Mouse (Mus musculus): ENCODE data around the gene Rplp1. TPM values are rescaled to one million over a fixed set of nuclear protein-coding genes. Genes with fewer than 3 reads are reported as not detected.
A peak's percentile ranks its signal among the peaks of the same experiment; 100 is the strongest.

Gene Rplp1
- total and polyA plus RNA-seq, 2 experiments from 2014 or later, result 891 to 5,254 TPM

- Histone ChIP-seq H3K4me2 (ENCODE audit: low read depth, low read length) (no peak overlapping the region), H3K27me3 (ENCODE audit: control insufficient read depth, insufficient read depth, low read length) (peaks cover 16% of the 10 kb centered on the region; the same call in 1 of the 2 replicates), H3K27ac (ENCODE audit: low read depth) (no peak overlapping the region), H3K9ac (replicated peaks; ENCODE audit: low read depth, low read length) (no peak overlapping the region), H3K4me3 (ENCODE audit: low read depth, low read length) (no peak overlapping the region), H3K9me3 (replicated peaks; ENCODE audit: control insufficient read depth, low read length) (no peaks in the 10 kb centered on the region), H3K36me3 (replicated peaks; ENCODE audit: control insufficient read depth, insufficient read depth, low read length) (peaks cover 6% of the 10 kb centered on the region), H3K4me1 (ENCODE audit: control insufficient read depth, insufficient read depth) (no peaks in the 10 kb centered on the region; the same call in 1 of the 2 replicates)
- ATAC-seq (ENCODE audit: insufficient read depth, low read depth) (no peak), DNase-seq (ENCODE audit: low spot score) (no peak)
- 61% methylated on average over 10 of the region's 10 CpGs for WGBS
- TF ChIP-seq CTCF (IDR thresholded peaks at IDR 0.05; ENCODE audit: low read depth), result peak; percentile 54
- TF ChIP-seq EP300 (IDR thresholded peaks at IDR 0.05; ENCODE audit: low read depth), result no peak
Observed at GRCm38 (mm10) chr9:61906912-61907311, 7.4 kb downstream of the Rplp1 start.

- Histone ChIP-seq H3K27me3 (ENCODE audit: control insufficient read depth, insufficient read depth, low read length) (peaks cover 24% of the 10 kb centered on the region), H3K4me3 (ENCODE audit: low read depth, low read length) (no peak overlapping the region), H3K36me3 (replicated peaks; ENCODE audit: control insufficient read depth, insufficient read depth, low read length) (no peaks in the 10 kb centered on the region), H3K9ac (replicated peaks; ENCODE audit: low read depth, low read length) (no peak overlapping the region), H3K9me3 (replicated peaks; ENCODE audit: control insufficient read depth, low read length) (no peaks in the 10 kb centered on the region), H3K27ac (ENCODE audit: low read depth) (no peak overlapping the region), H3K4me2 (ENCODE audit: low read depth, low read length) (no peak overlapping the region), H3K4me1 (ENCODE audit: control insufficient read depth, insufficient read depth) (no peaks in the 10 kb centered on the region; the same call in 1 of the 2 replicates)
- TF ChIP-seq EP300 (IDR thresholded peaks at IDR 0.05; ENCODE audit: low read depth), result no peak
- TF ChIP-seq CTCF (IDR thresholded peaks at IDR 0.05; ENCODE audit: low read depth), result no peak
- DNase-seq (ENCODE audit: low spot score) (no peak), ATAC-seq (ENCODE audit: insufficient read depth, low read depth) (no peak)
- 85% methylated on average over 5 of the region's 5 CpGs for WGBS
Observed at GRCm38 (mm10) chr9:61905576-61905975, 8.8 kb downstream of the Rplp1 start.

- peaks cover 37% of the 10 kb centered on the region for H3K27me3 ChIP-seq (ENCODE audit: control insufficient read depth, insufficient read depth, low read length)
- WGBS, result 33% methylated on average over 7 of the region's 7 CpGs
- no peaks in the 10 kb centered on the region; the same call in 1 of the 2 replicates for H3K4me1 ChIP-seq (ENCODE audit: control insufficient read depth, insufficient read depth)
- no peak for TF ChIP-seq EP300 (IDR thresholded peaks at IDR 0.05; ENCODE audit: low read depth)
- no peak for TF ChIP-seq CTCF (IDR thresholded peaks at IDR 0.05; ENCODE audit: low read depth)
- no peak for ATAC-seq (ENCODE audit: insufficient read depth, low read depth)
- H3K4me3 ChIP-seq (ENCODE audit: low read depth, low read length), result no peak overlapping the region
- H3K36me3 ChIP-seq (replicated peaks; ENCODE audit: control insufficient read depth, insufficient read depth, low read length), result no peaks in the 10 kb centered on the region
- no peak for DNase-seq (ENCODE audit: low spot score)
- H3K27ac ChIP-seq (ENCODE audit: low read depth), result no peak overlapping the region
- no peak overlapping the region for H3K4me2 ChIP-seq (ENCODE audit: low read depth, low read length)
- no peaks in the 10 kb centered on the region for H3K9me3 ChIP-seq (replicated peaks; ENCODE audit: control insufficient read depth, low read length)
- H3K9ac ChIP-seq (replicated peaks; ENCODE audit: low read depth, low read length), result no peak overlapping the region
Observed at GRCm38 (mm10) chr9:61904201-61904600, 10.1 kb downstream of the Rplp1 start.

- 52% methylated on average over 9 of the region's 9 CpGs for WGBS
- Histone ChIP-seq H3K9ac (replicated peaks; ENCODE audit: low read depth, low read length) (no peak overlapping the region), H3K4me3 (ENCODE audit: low read depth, low read length) (no peak overlapping the region), H3K27me3 (ENCODE audit: control insufficient read depth, insufficient read depth, low read length) (peaks cover 48% of the 10 kb centered on the region), H3K9me3 (replicated peaks; ENCODE audit: control insufficient read depth, low read length) (no peaks in the 10 kb centered on the region), H3K36me3 (replicated peaks; ENCODE audit: control insufficient read depth, insufficient read depth, low read length) (no peaks in the 10 kb centered on the region), H3K27ac (ENCODE audit: low read depth) (no peak overlapping the region), H3K4me1 (ENCODE audit: control insufficient read depth, insufficient read depth) (no peaks in the 10 kb centered on the region; the same call in 1 of the 2 replicates), H3K4me2 (ENCODE audit: low read depth, low read length) (no peak overlapping the region)
- DNase-seq (ENCODE audit: low spot score) (no peak), ATAC-seq (ENCODE audit: insufficient read depth, low read depth) (no peak)
- no peak for TF ChIP-seq CTCF (IDR thresholded peaks at IDR 0.05; ENCODE audit: low read depth)
- no peak for TF ChIP-seq EP300 (IDR thresholded peaks at IDR 0.05; ENCODE audit: low read depth)
Observed at GRCm38 (mm10) chr9:61902445-61902844, 11.9 kb downstream of the Rplp1 start.

- Histone ChIP-seq H3K9ac (replicated peaks; ENCODE audit: low read depth, low read length) (no peak overlapping the region), H3K4me1 (ENCODE audit: control insufficient read depth, insufficient read depth) (no peaks in the 10 kb centered on the region; the same call in 1 of the 2 replicates), H3K27me3 (ENCODE audit: control insufficient read depth, insufficient read depth, low read length) (peaks cover 49% of the 10 kb centered on the region), H3K9me3 (replicated peaks; ENCODE audit: control insufficient read depth, low read length) (no peaks in the 10 kb centered on the region), H3K4me2 (ENCODE audit: low read depth, low read length) (no peak overlapping the region), H3K4me3 (ENCODE audit: low read depth, low read length) (no peak overlapping the region), H3K27ac (ENCODE audit: low read depth) (no peak overlapping the region), H3K36me3 (replicated peaks; ENCODE audit: control insufficient read depth, insufficient read depth, low read length) (no peaks in the 10 kb centered on the region)
- 84% methylated on average over 4 of the region's 4 CpGs for WGBS
- no peak for ATAC-seq (ENCODE audit: insufficient read depth, low read depth)
- no peak for DNase-seq (ENCODE audit: low spot score)
- no peak for TF ChIP-seq CTCF (IDR thresholded peaks at IDR 0.05; ENCODE audit: low read depth)
- TF ChIP-seq EP300 (IDR thresholded peaks at IDR 0.05; ENCODE audit: low read depth), result no peak
Observed at GRCm38 (mm10) chr9:61901574-61901973, 12.8 kb downstream of the Rplp1 start.

- Histone ChIP-seq H3K36me3 (replicated peaks; ENCODE audit: control insufficient read depth, insufficient read depth, low read length) (no peaks in the 10 kb centered on the region), H3K27ac (ENCODE audit: low read depth) (no peak overlapping the region), H3K27me3 (ENCODE audit: control insufficient read depth, insufficient read depth, low read length) (peaks cover 58% of the 10 kb centered on the region), H3K4me2 (ENCODE audit: low read depth, low read length) (0 out of 2 replicates have a peak overlapping the region, but pooled peaks have one; percentile 22), H3K9ac (replicated peaks; ENCODE audit: low read depth, low read length) (no peak overlapping the region), H3K4me3 (ENCODE audit: low read depth, low read length) (no peak overlapping the region), H3K9me3 (replicated peaks; ENCODE audit: control insufficient read depth, low read length) (no peaks in the 10 kb centered on the region), H3K4me1 (ENCODE audit: control insufficient read depth, insufficient read depth) (no peaks in the 10 kb centered on the region; the same call in 1 of the 2 replicates)
- TF ChIP-seq EP300 (IDR thresholded peaks at IDR 0.05; ENCODE audit: low read depth) (no peak), CTCF (IDR thresholded peaks at IDR 0.05; ENCODE audit: low read depth) (peak; percentile 83)
- WGBS, result 5% methylated on average over 16 of the region's 16 CpGs
- peak; percentile 29 for DNase-seq (ENCODE audit: low spot score)
- no peak for ATAC-seq (ENCODE audit: insufficient read depth, low read depth)
Observed at GRCm38 (mm10) chr9:61899804-61900203, 14.5 kb downstream of the Rplp1 start.

Measured in heart, postnatal 0 days (tissue).